Mouse (Mus musculus): Measurements from ENCODE around the gene Tmem132e. TPM values are rescaled to one million over a fixed set of nuclear protein-coding genes. Genes with fewer than 3 reads are reported as not detected.

Tmem132e gene
- total and polyA plus RNA-seq, 3 experiments = not detected

DNA sequence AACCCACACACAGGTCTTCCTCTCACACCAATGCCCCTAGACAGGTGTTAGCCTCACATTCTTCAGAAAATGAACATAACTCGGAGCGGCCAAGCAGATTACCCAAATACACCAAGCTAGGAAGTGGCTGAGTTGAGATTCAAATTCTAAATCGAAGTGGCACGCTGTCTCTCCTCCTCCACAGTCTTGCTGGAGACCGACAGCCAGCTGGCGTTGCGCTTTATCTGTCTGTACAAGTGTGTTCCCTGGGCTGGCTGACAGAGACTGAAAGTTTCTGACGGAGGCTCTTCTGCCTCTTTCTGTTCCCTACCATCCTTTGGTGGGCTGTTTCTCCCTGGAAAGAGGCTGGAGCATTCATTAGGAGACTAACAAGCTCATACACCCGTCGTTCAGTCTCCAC, 37.7 kb upstream of the Tmem132e start:
- H3K27ac ChIP-seq (ENCODE audit: insufficient read depth, low read depth) = no peak overlapping the region
- no peak for DNase-seq (ENCODE audit: extremely low read depth)
- in situ Hi-C loops (cut with MboI; ENCODE audit: low pct_ligation_motif_present, low pct_unique_long_range_greater_than_20kb, low sequenced_read_pairs) (no loop called here), dilution Hi-C loops (cut with MboI; ENCODE audit: extremely low pct_ligation_motif_present, extremely low pct_unique_long_range_greater_than_20kb, low sequenced_read_pairs) (no loop called here)
- H3K4me2 ChIP-seq (ENCODE audit: insufficient read depth, low read depth, poor library complexity, severe bottlenecking) = no peak overlapping the region
- TF ChIP-seq SIN3A (IDR thresholded peaks at IDR 0.05; ENCODE audit: low read length) (no peak), ZC3H11A (IDR thresholded peaks at IDR 0.05; ENCODE audit: low read depth, low read length) (no peak), RAD21 (IDR thresholded peaks at IDR 0.05; ENCODE audit: low read depth, low read length) (no peak), SMC3 (IDR thresholded peaks at IDR 0.05; ENCODE audit: low read depth, low read length) (no peak), MAFK (IDR thresholded peaks at IDR 0.05; ENCODE audit: insufficient replicate concordance, low read length) (no peak), CTCF (conservative IDR thresholded peaks at IDR 0.05 in 1 of 2, IDR thresholded peaks at IDR 0.05 in 1 of 2; ENCODE audit: low read depth in 2 of 2, low read length in 2 of 2) (no peak), TBP (conservative IDR thresholded peaks at IDR 0.05; ENCODE audit: low read depth, low read length) (no peak), MEF2A (IDR thresholded peaks at IDR 0.05; ENCODE audit: borderline replicate concordance, low read depth, low read length) (no peak), ELF1 (IDR thresholded peaks at IDR 0.05; ENCODE audit: low read depth, low read length) (no peak), ZKSCAN1 (IDR thresholded peaks at IDR 0.05; ENCODE audit: borderline replicate concordance, low read depth, low read length) (no peak), MYC (IDR thresholded peaks at IDR 0.05; ENCODE audit: low read depth, low read length) (no peak), UBTF (IDR thresholded peaks at IDR 0.05; ENCODE audit: low read depth, low read length) (no peak), KAT2A (IDR thresholded peaks at IDR 0.05; ENCODE audit: insufficient replicate concordance, low read length) (no peak), JUND (conservative IDR thresholded peaks at IDR 0.05; ENCODE audit: low read depth, low read length) (no peak), TCF12 (IDR thresholded peaks at IDR 0.05; ENCODE audit: low read depth, low read length) (no peak)
- H3K79me2 ChIP-seq (replicated peaks; ENCODE audit: control insufficient read depth, extremely low read depth, insufficient read depth, poor library complexity, severe bottlenecking) = no peaks in the 10 kb centered on the region
- no peak overlapping the region for H3K9ac ChIP-seq (ENCODE audit: insufficient read depth, low read depth)
- H3K9me3 ChIP-seq (replicated peaks; ENCODE audit: low read length) = no peaks in the 10 kb centered on the region
- H3K4me1 ChIP-seq (ENCODE audit: control insufficient read depth in 1 of 2, insufficient read depth in 2 of 2) = no peaks in the 10 kb centered on the region
- H3K4me3 ChIP-seq (replicated peaks in 1 of 3; ENCODE audit: low read depth in 2 of 3, low read length in 2 of 3, poor library complexity in 1 of 3) = no peak overlapping the region
- no peaks in the 10 kb centered on the region for H3K36me3 ChIP-seq (replicated peaks in 1 of 2; ENCODE audit: control insufficient read depth in 1 of 2, insufficient read depth in 1 of 2, low read length in 1 of 2)
- H3K27me3 ChIP-seq (replicated peaks) = peaks cover 96% of the 10 kb centered on the region

DNA sequence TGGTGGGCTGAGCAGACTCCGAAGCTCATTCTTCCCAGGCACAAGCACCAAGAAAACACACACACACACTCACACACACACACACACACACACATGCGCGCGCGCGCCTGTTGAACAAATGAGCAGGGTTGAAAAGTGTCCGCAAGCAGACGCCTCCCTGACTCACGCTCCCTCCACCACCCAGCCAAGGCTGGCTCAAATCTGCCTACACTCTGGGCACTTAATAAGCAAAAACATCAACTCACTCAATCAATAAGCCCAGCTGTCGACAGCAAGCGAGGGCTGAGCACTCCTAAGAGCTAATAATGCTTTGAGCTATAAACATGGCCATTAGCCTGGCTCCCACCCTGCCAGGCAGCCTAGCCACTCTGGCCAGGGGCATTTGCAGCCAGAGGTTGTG, 18.5 kb upstream of the Tmem132e start:
- Histone ChIP-seq H3K36me3 (replicated peaks in 1 of 2; ENCODE audit: control insufficient read depth in 1 of 2, insufficient read depth in 1 of 2, low read length in 1 of 2) (no peaks in the 10 kb centered on the region), H3K4me3 (replicated peaks in 1 of 3; ENCODE audit: low read depth in 2 of 3, low read length in 2 of 3, poor library complexity in 1 of 3) (no peak overlapping the region), H3K27me3 (replicated peaks) (peaks cover 65% of the 10 kb centered on the region), H3K27ac (ENCODE audit: insufficient read depth, low read depth) (no peak overlapping the region), H3K4me2 (ENCODE audit: insufficient read depth, low read depth, poor library complexity, severe bottlenecking) (no peak overlapping the region), H3K79me2 (replicated peaks; ENCODE audit: control insufficient read depth, extremely low read depth, insufficient read depth, poor library complexity, severe bottlenecking) (no peaks in the 10 kb centered on the region), H3K4me1 (ENCODE audit: control insufficient read depth in 1 of 2, insufficient read depth in 2 of 2) (no peaks in the 10 kb centered on the region), H3K9me3 (replicated peaks; ENCODE audit: low read length) (no peaks in the 10 kb centered on the region), H3K9ac (ENCODE audit: insufficient read depth, low read depth) (no peak overlapping the region)
- no peak for TF ChIP-seq USF2 (conservative IDR thresholded peaks at IDR 0.05; ENCODE audit: low read depth, low read length)
- no peak for TF ChIP-seq MXI1 (IDR thresholded peaks at IDR 0.05; ENCODE audit: low read depth, low read length)
- TF ChIP-seq HCFC1 (IDR thresholded peaks at IDR 0.05; ENCODE audit: low read depth, low read length) = no peak
- TF ChIP-seq BHLHE40 (IDR thresholded peaks at IDR 0.05; ENCODE audit: low read depth, low read length) = no peak
- TF ChIP-seq MAX (IDR thresholded peaks at IDR 0.05; ENCODE audit: low read length) = no peak
- no peak for TF ChIP-seq TBP (conservative IDR thresholded peaks at IDR 0.05; ENCODE audit: low read depth, low read length)
- TF ChIP-seq POLR2A (IDR thresholded peaks at IDR 0.05; ENCODE audit: low read depth, low read length) = no peak
- TF ChIP-seq MAZ (IDR thresholded peaks at IDR 0.05; ENCODE audit: low read depth, low read length) = no peak
- TF ChIP-seq UBTF (IDR thresholded peaks at IDR 0.05; ENCODE audit: low read depth, low read length) = no peak
- TF ChIP-seq RCOR1 (conservative IDR thresholded peaks at IDR 0.05; ENCODE audit: low read depth, low read length) = no peak
- no peak for TF ChIP-seq ETS1 (conservative IDR thresholded peaks at IDR 0.05; ENCODE audit: low read depth, low read length)
- TF ChIP-seq NELFE (IDR thresholded peaks at IDR 0.05; ENCODE audit: low read depth, low read length) = no peak
- TF ChIP-seq MEF2A (IDR thresholded peaks at IDR 0.05; ENCODE audit: borderline replicate concordance, low read depth, low read length) = no peak
- TF ChIP-seq KAT2A (IDR thresholded peaks at IDR 0.05; ENCODE audit: insufficient replicate concordance, low read length) = no peak
- no peak for TF ChIP-seq MYC (IDR thresholded peaks at IDR 0.05; ENCODE audit: low read depth, low read length)
- in situ Hi-C loops (cut with MboI; ENCODE audit: low pct_ligation_motif_present, low pct_unique_long_range_greater_than_20kb, low sequenced_read_pairs) (no loop called here), dilution Hi-C loops (cut with MboI; ENCODE audit: extremely low pct_ligation_motif_present, extremely low pct_unique_long_range_greater_than_20kb, low sequenced_read_pairs) (no loop called here)
- DNase-seq (ENCODE audit: extremely low read depth) = no peak

Measured in CH12.LX (cell line).